Mouse (Mus musculus): Measurements from ENCODE around the gene Hoxa10.

DNA sequence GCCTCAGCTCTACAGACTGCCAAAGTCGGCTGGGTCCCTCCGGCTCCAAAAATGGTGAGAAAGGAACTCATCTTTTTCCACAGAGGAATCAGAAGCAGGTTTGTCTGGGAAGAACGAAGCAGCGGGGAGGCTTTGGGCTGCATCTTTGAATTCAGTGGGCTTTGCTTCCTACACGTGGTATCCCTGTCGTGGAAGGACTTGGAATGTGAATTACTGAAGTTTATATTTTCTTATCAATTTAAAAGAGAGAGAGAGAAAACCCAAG is 22.6 kb upstream of the Hoxa10 start:
- no peak for TF ChIP-seq POLR2A (IDR thresholded peaks at IDR 0.05; ENCODE audit: extremely low read depth, insufficient read depth, low read length)
- no peak for TF ChIP-seq CTCF (IDR thresholded peaks at IDR 0.05; ENCODE audit: low read depth, low read length)
